Mouse (Mus musculus) lung, postnatal 14 days (tissue): ENCODE results near the gene Rev3l.
A peak's percentile ranks its signal among the peaks of the same experiment; 100 is the strongest.

Experiments
- DNase-seq: peaks from one replicate; pipeline ENCODE4 v3.0.0; 2021

The Rev3l gene

GRCm38 (mm10) chr10:39731736-39732265 lies at the start of gene Rev3l:
Rev3l (plus strand) TSS chr10:39732118.
- peak; percentile 86 for DNase-seq

- no peak for DNase-seq
Observed at GRCm38 (mm10) chr10:39682556-39682955, 49.4 kb upstream of the Rev3l start.

- DNase-seq: no peak
Observed at GRCm38 (mm10) chr10:39683481-39683880, 48.4 kb upstream of the Rev3l start.

GRCm38 (mm10) chr10:39686811-39687210 lies 45.1 kb upstream of the Rev3l start:
- DNase-seq: no peak

- DNase-seq: no peak
Observed at GRCm38 (mm10) chr10:39687851-39688250, 44.1 kb upstream of the Rev3l start.

- no peak for DNase-seq
Observed at GRCm38 (mm10) chr10:39691351-39692064, 40.4 kb upstream of the Rev3l start.

GRCm38 (mm10) chr10:39692152-39692551 lies 39.8 kb upstream of the Rev3l start:
- DNase-seq: no peak

- DNase-seq: no peak
Observed at GRCm38 (mm10) chr10:39707717-39708510, 24.0 kb upstream of the Rev3l start.

- no peak for DNase-seq
Observed at GRCm38 (mm10) chr10:39716936-39717335, 15.0 kb upstream of the Rev3l start.

- peak; percentile 95 for DNase-seq
Observed at GRCm38 (mm10) chr10:39730976-39731735, 762 bp upstream of the Rev3l start.

GRCm38 (mm10) chr10:39732266-39733100 lies 565 bp downstream of the Rev3l start:
- peak; percentile 81 for DNase-seq

GRCm38 (mm10) chr10:39733101-39733399 lies 1.1 kb downstream of the Rev3l start:
- no peak for DNase-seq

GRCm38 (mm10) chr10:39733421-39733930 lies 1.6 kb downstream of the Rev3l start:
- DNase-seq: no peak

- DNase-seq: no peak
Observed at GRCm38 (mm10) chr10:39736187-39736586, 4.3 kb downstream of the Rev3l start.

- DNase-seq: no peak
Observed at GRCm38 (mm10) chr10:39742057-39742456, 10.1 kb downstream of the Rev3l start.

GRCm38 (mm10) chr10:39764752-39765151 lies 32.8 kb downstream of the Rev3l start:
- DNase-seq: no peak

GRCm38 (mm10) chr10:39766702-39767101 lies 34.8 kb downstream of the Rev3l start:
- no peak for DNase-seq

- DNase-seq: no peak
Observed at GRCm38 (mm10) chr10:39772259-39772658, 40.3 kb downstream of the Rev3l start.

- DNase-seq: peak; percentile 7
Observed at GRCm38 (mm10) chr10:39773940-39774726, 42.2 kb downstream of the Rev3l start.

GRCm38 (mm10) chr10:39776927-39777326 lies 45.0 kb downstream of the Rev3l start:
- DNase-seq: no peak

GRCm38 (mm10) chr10:39778305-39778704 lies 46.4 kb downstream of the Rev3l start:
- no peak for DNase-seq
